Mouse (Mus musculus): ENCODE data around the gene Tob1.

Gene Tob1

GRCm38 (mm10) chr11:94198405-94199146 lies 12.7 kb upstream of the Tob1 start:
- no peak for DNase-seq (ENCODE audit: low read depth, low spot score)

GRCm38 (mm10) chr11:94199771-94200170 lies 11.5 kb upstream of the Tob1 start:
- DNase-seq (ENCODE audit: low read depth, low spot score) = no peak

GRCm38 (mm10) chr11:94200422-94200821 lies 10.8 kb upstream of the Tob1 start:
- no peak for DNase-seq (ENCODE audit: low read depth, low spot score)

- no peak for DNase-seq (ENCODE audit: low read depth, low spot score)
Measured at GRCm38 (mm10) chr11:94202106-94202505, 9.1 kb upstream of the Tob1 start.

GRCm38 (mm10) chr11:94203066-94203465 lies 8.2 kb upstream of the Tob1 start:
- no peak for DNase-seq (ENCODE audit: low read depth, low spot score)

GRCm38 (mm10) chr11:94206398-94207114 lies 4.7 kb upstream of the Tob1 start:
- no peak for DNase-seq (ENCODE audit: low read depth, low spot score)

- peak; percentile 56 for DNase-seq (ENCODE audit: low read depth, low spot score)
Measured at GRCm38 (mm10) chr11:94208811-94209675, 2.2 kb upstream of the Tob1 start.

GRCm38 (mm10) chr11:94209695-94210131 lies 1.5 kb upstream of the Tob1 start:
- DNase-seq (ENCODE audit: low read depth, low spot score) = peak; percentile 50

- DNase-seq (ENCODE audit: low read depth, low spot score) = peak; percentile 97
Measured at GRCm38 (mm10) chr11:94210191-94211086, 815 bp upstream of the Tob1 start.

- DNase-seq (ENCODE audit: low read depth, low spot score) = peak; percentile 55
Measured at GRCm38 (mm10) chr11:94211651-94212488, 616 bp downstream of the Tob1 start.

GRCm38 (mm10) chr11:94212489-94212836 lies 1.2 kb downstream of the Tob1 start:
- no peak for DNase-seq (ENCODE audit: low read depth, low spot score)

- no peak for DNase-seq (ENCODE audit: low read depth, low spot score)
Measured at GRCm38 (mm10) chr11:94212997-94213396, 1.7 kb downstream of the Tob1 start.

GRCm38 (mm10) chr11:94213735-94214594 lies 2.7 kb downstream of the Tob1 start:
- DNase-seq (ENCODE audit: low read depth, low spot score) = no peak

GRCm38 (mm10) chr11:94215581-94215980 lies 4.3 kb downstream of the Tob1 start:
- no peak for DNase-seq (ENCODE audit: low read depth, low spot score)

- DNase-seq (ENCODE audit: low read depth, low spot score) = no peak
Measured at GRCm38 (mm10) chr11:94216247-94216646, 5.0 kb downstream of the Tob1 start.

- DNase-seq (ENCODE audit: low read depth, low spot score) = no peak
Measured at GRCm38 (mm10) chr11:94221257-94221656, 10.0 kb downstream of the Tob1 start.

GRCm38 (mm10) chr11:94223531-94223930 lies 12.3 kb downstream of the Tob1 start:
- no peak for DNase-seq (ENCODE audit: low read depth, low spot score)

GRCm38 (mm10) chr11:94225985-94226384 lies 14.7 kb downstream of the Tob1 start:
- peak; percentile 93 for DNase-seq (ENCODE audit: low read depth, low spot score)

GRCm38 (mm10) chr11:94228416-94228815 lies 17.2 kb downstream of the Tob1 start:
- no peak for DNase-seq (ENCODE audit: low read depth, low spot score)

Measured in 3T3-L1 (cell line).